Mouse (Mus musculus) bone marrow, adult 2 months (tissue): ENCODE data around the gene Slc6a17.

ENCODE experiments used
- CTCF ChIP-seq: fragments of 200-500 bp; IDR thresholded peaks from 2 replicates; pipeline ENCODE4 v1.5.1; 2011; ENCODE audit warnings: low read length, control low read depth; ENCODE audit not compliant: control insufficient read depth, insufficient read depth
- POLR2A ChIP-seq: fragments of 200-500 bp; IDR thresholded peaks from 2 replicates; pipeline ENCODE4 v1.6.1; 2011; ENCODE audit warnings: low read depth, mild to moderate bottlenecking, control low read depth, low read length, borderline replicate concordance; ENCODE audit not compliant: control insufficient read depth

DNA sequence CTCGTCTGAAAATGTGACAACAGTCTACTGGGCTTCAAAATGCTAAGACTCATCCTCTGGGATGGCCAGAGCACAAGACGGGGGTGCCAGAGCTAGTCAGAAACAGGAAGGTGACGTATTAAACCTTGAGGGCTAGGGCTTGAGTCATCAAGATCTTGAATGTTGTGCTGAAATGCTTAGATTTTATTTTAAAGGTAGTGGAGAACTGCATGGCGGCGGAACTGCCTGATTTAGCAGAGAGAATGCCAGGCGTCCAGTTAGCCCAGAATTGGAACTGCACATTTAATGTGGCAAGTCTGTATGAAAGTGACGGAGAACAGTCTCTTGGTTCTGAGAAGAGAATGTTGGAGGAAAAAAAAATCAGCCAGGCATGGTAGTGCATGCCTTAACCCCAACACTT, 17.1 kb upstream of the Slc6a17 start:
- TF ChIP-seq CTCF (no peak), POLR2A (no peak)
